Mouse (Mus musculus) stomach, embryonic 16.5 days (tissue): ENCODE data around the gene Plekhh3. TPM values are rescaled to one million over a fixed set of nuclear protein-coding genes. Genes with fewer than 3 reads are reported as not detected.

Experiments
- ATAC-seq: fragments of 200-750 bp; cut with Nextera tagmentation; 2 replicates; pipeline ENCODE4 v1.8.0; 2017; ENCODE audit warnings: moderate number of reproducible peaks, moderate TSS enrichment; ENCODE audit not compliant: insufficient read depth, low FRiP score
- H3K27ac ChIP-seq: fragments of 300-500 bp; sonication (generic); 2 replicates; pipeline ENCODE4 v1.5.1; 2014; ENCODE audit warnings: low read length
- H3K27me3 ChIP-seq: fragments of 300-500 bp; sonication (generic); 2 replicates; pipeline ENCODE4 v1.6.1; 2014; ENCODE audit warnings: low read length, control low read depth, mixed read lengths; ENCODE audit not compliant: control insufficient read depth, insufficient read depth
- H3K36me3 ChIP-seq: fragments of 300-500 bp; sonication (generic); 2 replicates; pipeline ENCODE4 v1.6.1; 2014; ENCODE audit warnings: low read length; ENCODE audit not compliant: control insufficient read depth, insufficient read depth
- H3K4me1 ChIP-seq: fragments of 300-500 bp; sonication (generic); 2 replicates; pipeline ENCODE4 v1.6.1; 2014; ENCODE audit warnings: low read length, control low read depth, mixed read lengths; ENCODE audit not compliant: control insufficient read depth, insufficient read depth
- H3K4me2 ChIP-seq: fragments of 300-500 bp; sonication (generic); 2 replicates; pipeline ENCODE4 v1.6.1; 2014; ENCODE audit warnings: low read depth, low read length, mixed read lengths
- H3K4me3 ChIP-seq: fragments of 300-500 bp; sonication (generic); replicated peaks from 2 replicates; pipeline ENCODE4 v1.5.1; 2014; ENCODE audit warnings: mild to moderate bottlenecking, low read length
- H3K9ac ChIP-seq: fragments of 300-500 bp; sonication (generic); 2 replicates; pipeline ENCODE4 v1.6.1; 2014; ENCODE audit warnings: low read length
- H3K9me3 ChIP-seq: fragments of 300-500 bp; sonication (generic); replicated peaks from 2 replicates; pipeline ENCODE4 v1.6.1; 2016; ENCODE audit warnings: low read length, control low read depth; ENCODE audit not compliant: control insufficient read depth
- WGBS: fragments of 180-500 bp; shearing (Covaris S2); extraction: QIAGEN DNeasy Blood & Tissue Kit; methylation state at CpG from one replicate; pipeline ENCODE4 v1.1.7; 2014; 5-methylcytosine and 5-hydroxymethylcytosine counted together
- polyA plus RNA-seq: library from polyadenylated mRNA; unstranded; fragments of >200 nt; fragmentation: Nextera tagmentation; extraction: Ambion mirVana; gene quantifications from 2 replicates; pipeline ENCODE4 v1.2.1, GENCODE M21; 2015

The Plekhh3 gene
- polyA plus RNA-seq, 1 experiment from 2014 or later, result 18.7 TPM

DNA sequence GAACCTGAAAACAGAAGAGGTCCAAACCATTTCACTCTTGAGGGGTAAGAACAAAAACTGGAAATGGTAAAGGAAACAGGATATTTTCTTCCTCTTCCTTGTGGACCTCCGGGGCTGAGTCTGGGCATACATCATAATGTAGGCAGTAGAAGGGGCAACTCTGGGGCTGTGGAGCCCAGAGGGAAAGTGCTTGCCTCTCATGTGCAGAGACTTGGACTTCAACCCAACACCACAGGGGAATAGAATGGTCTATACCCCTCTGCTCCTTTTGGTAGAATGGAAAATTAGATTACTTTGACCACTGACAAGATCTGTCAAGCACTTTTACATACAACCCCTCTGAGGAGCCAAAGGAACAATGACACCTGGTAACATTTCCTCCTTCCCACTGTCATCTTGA, 23.9 kb upstream of the Plekhh3 start:
- Histone ChIP-seq H3K9ac (no peak overlapping the region), H3K27me3 (no peaks in the 10 kb centered on the region), H3K27ac (no peak overlapping the region), H3K4me1 (peaks cover 16% of the 10 kb centered on the region), H3K9me3 (no peaks in the 10 kb centered on the region), H3K36me3 (peaks cover 11% of the 10 kb centered on the region), H3K4me2 (no peak overlapping the region), H3K4me3 (no peak overlapping the region)
- no peak for ATAC-seq
- WGBS, result 78% methylated on average over 1 of the region's 1 CpGs

DNA sequence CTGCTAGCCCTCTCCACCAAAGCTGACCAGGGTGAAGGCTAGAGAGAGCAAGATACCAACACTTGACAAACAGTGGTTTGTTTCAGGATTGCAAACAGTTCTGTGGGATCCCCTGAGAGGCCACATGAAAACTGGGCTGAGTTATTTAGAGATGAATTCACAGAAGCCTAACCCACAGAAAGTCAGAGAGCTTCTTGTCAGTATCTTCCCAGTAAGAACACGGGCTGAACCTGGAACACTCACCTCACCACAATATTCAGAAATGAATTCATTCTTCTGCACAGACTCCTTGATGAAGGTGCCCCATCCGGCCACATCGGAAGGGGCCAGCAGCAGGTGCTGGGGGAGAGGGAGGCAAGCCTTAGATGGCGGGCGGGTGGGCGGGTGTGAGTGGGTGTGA, 23.5 kb upstream of the Plekhh3 start:
- no peak for ATAC-seq
- peaks cover 20% of the 10 kb centered on the region for H3K4me1 ChIP-seq
- WGBS, result 85% methylated on average over 6 of the region's 6 CpGs
- peaks cover 11% of the 10 kb centered on the region for H3K36me3 ChIP-seq
- H3K27me3 ChIP-seq, result no peaks in the 10 kb centered on the region
- no peak overlapping the region for H3K9ac ChIP-seq
- no peak overlapping the region for H3K4me2 ChIP-seq
- H3K27ac ChIP-seq, result no peak overlapping the region
- no peak overlapping the region for H3K4me3 ChIP-seq
- H3K9me3 ChIP-seq, result no peaks in the 10 kb centered on the region

DNA sequence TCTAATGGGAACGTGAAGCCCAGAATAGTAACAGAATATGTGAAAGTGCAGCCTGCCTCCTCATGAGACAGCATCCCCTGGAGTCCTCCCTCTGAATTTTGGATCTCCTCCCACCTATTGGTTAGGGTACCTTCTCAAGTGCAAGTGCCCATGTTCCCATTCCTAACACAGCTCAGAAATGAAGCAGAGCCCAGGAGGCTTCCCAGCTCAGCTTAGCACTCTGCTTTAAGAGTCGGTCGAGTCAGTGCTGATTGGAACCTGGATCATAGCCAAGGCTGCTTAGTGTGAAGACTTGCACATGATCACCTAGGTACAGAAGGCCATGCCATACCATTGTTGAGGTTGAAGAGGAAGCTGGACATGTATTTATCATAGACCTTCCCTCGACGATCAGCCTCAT, 23.0 kb upstream of the Plekhh3 start:
- no peak overlapping the region for H3K4me3 ChIP-seq
- ATAC-seq, result no peak
- no peak overlapping the region for H3K27ac ChIP-seq
- WGBS, result 57% methylated on average over 5 of the region's 5 CpGs
- H3K27me3 ChIP-seq, result no peaks in the 10 kb centered on the region
- H3K4me1 ChIP-seq, result peaks cover 25% of the 10 kb centered on the region
- peaks cover 11% of the 10 kb centered on the region for H3K36me3 ChIP-seq
- H3K4me2 ChIP-seq, result no peak overlapping the region
- H3K9me3 ChIP-seq, result no peaks in the 10 kb centered on the region
- H3K9ac ChIP-seq, result no peak overlapping the region

DNA sequence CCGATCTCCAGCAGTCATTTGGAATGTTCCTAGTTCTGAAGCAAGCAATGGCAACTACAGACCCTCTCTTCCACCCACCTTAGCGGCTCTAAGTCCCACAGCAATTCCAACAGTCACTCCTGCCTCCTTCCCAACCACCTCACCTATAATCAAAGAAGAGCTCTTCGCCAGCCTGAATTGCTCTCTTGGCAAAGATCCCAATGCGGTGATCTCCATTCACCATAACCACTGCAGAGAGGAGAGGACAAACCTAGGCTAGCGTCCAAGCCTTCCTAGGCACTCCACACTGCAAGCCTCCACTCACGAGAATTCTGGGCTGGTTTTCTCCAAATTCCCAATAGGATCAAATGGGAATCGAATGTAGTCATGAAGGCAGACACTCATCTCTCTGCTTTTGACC, 21.9 kb upstream of the Plekhh3 start:
- peaks cover 11% of the 10 kb centered on the region for H3K36me3 ChIP-seq
- WGBS, result 94% methylated on average over 7 of the region's 7 CpGs

DNA sequence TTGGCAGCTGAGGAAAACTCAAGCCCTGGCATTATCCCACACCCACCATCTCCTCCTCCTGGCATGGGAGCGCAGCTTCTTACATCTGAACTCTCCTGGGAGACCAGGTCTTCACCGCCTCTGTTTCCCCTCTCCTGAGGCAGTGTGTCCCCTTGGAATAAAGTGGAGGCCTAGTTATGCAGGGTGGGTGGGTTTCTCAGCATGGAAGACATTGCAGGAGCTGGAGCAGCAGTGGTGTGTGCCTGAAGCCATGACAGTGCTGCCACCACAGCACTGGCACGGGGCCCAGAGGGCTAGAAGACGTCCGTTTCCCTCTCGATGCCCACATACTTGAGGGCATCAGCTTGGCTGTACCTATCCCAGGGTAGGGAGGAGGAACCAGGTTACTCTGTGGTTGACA, 21.5 kb upstream of the Plekhh3 start:
- 91% methylated on average over 6 of the region's 6 CpGs for WGBS
- H3K27me3 ChIP-seq, result no peaks in the 10 kb centered on the region
- no peak for ATAC-seq
- H3K36me3 ChIP-seq, result peaks cover 10% of the 10 kb centered on the region
- H3K9me3 ChIP-seq, result no peaks in the 10 kb centered on the region
- H3K4me2 ChIP-seq, result no peak overlapping the region
- H3K27ac ChIP-seq, result no peak overlapping the region
- no peak overlapping the region for H3K9ac ChIP-seq
- no peak overlapping the region for H3K4me3 ChIP-seq
- peaks cover 35% of the 10 kb centered on the region for H3K4me1 ChIP-seq

More for the DNA sequence above, 21.9 kb upstream of the Plekhh3 start:
- no peak overlapping the region for H3K9ac ChIP-seq
- H3K9me3 ChIP-seq, result no peaks in the 10 kb centered on the region
- no peak overlapping the region for H3K4me2 ChIP-seq
- peaks cover 35% of the 10 kb centered on the region for H3K4me1 ChIP-seq
- no peak for ATAC-seq
- no peak overlapping the region for H3K27ac ChIP-seq
- H3K27me3 ChIP-seq, result no peaks in the 10 kb centered on the region
- H3K4me3 ChIP-seq, result no peak overlapping the region

DNA sequence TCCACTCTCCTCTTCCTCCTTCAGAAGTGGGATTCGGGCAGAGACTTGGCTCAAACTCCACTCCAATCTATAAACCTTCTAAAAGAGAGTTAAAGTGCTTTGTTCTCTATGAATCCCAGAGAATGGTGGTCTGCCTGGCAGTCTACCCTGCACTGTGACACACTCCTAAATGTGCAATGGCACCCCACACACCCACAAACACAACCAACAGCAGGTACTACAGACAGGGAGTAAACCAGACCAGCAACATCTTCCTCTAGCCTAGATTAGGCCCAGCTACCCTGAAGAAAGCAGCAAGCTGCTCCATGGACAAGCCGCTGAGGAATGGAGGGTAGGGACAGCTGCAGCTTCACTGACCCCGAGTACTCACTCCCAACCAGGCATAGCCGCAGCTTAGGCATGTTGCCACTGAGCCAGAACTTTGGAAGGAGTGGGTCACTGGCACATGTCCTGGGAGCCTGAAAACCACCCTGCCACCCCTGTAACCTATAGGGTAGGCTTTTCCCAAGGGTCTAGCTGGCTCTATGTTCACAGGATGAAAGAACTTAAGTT, 20.8 kb upstream of the Plekhh3 start:
- Histone ChIP-seq H3K36me3 (peaks cover 4% of the 10 kb centered on the region), H3K4me1 (peaks cover 35% of the 10 kb centered on the region), H3K27me3 (no peaks in the 10 kb centered on the region), H3K9ac (0 out of 2 replicates have a peak overlapping the region, but pooled peaks have one; percentile 16), H3K4me2 (no peak overlapping the region), H3K9me3 (no peaks in the 10 kb centered on the region), H3K27ac (peak overlapping the region; percentile 55), H3K4me3 (no peak overlapping the region)
- no peak for ATAC-seq
- WGBS, result 72% methylated on average over 4 of the region's 4 CpGs

DNA sequence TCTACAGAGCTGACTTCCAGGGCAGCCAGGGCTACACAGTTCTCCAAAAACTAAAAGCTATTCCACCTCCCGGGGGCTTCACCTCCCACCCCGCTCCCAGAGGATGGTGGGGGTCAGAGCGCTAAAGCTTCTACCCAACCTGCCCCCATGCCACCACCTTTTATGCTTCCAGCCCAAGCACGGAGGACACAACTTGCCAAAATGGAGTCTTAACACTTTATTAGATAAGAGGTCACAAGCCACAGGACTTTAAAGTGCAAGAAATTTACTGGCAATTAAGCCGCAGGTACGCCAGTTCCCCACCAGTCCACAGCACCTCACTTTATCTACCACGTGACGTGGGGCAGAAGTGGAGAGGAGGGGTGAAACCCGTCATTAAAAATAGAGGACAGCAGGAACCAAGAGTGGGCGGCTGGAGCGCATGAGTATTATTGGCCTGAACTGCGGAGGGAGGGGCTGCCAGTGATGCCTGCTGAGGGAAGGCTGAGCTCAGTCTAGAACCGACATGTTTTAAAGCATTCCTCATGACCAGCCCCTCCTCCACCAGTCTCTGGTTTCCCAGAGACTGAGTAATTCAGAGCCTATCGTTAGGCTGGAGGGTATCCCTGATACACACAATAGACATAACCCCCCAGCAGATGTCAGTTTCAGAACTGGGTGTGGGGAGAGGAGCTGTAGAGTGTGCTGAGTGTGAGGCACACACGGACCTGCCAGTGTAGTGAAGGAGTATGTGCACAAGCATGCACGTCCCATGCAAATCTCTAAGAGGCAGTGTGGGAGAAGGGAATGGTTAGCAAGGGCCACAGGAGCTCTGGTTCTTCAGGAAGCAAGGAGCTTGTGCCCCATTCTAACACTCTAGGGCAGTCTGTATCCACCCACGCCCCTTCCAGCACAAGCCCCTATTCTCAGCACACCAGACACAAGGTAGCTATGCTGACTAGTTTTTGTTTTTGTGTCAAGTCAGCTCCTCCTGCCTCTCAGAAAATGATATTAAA, 20.1 kb upstream of the Plekhh3 start:
- H3K4me1 ChIP-seq, result peaks cover 35% of the 10 kb centered on the region
- H3K36me3 ChIP-seq, result no peaks in the 10 kb centered on the region
- H3K27me3 ChIP-seq, result no peaks in the 10 kb centered on the region
- no peak overlapping the region; the same call in 1 of the 2 replicates for H3K9ac ChIP-seq
- H3K4me2 ChIP-seq, result no peak overlapping the region
- no peaks in the 10 kb centered on the region for H3K9me3 ChIP-seq
- ATAC-seq, result no peak
- 53% methylated on average over 17 of the region's 17 CpGs for WGBS
- no peak overlapping the region for H3K4me3 ChIP-seq
- H3K27ac ChIP-seq, result peak overlapping the region; percentile 96

DNA sequence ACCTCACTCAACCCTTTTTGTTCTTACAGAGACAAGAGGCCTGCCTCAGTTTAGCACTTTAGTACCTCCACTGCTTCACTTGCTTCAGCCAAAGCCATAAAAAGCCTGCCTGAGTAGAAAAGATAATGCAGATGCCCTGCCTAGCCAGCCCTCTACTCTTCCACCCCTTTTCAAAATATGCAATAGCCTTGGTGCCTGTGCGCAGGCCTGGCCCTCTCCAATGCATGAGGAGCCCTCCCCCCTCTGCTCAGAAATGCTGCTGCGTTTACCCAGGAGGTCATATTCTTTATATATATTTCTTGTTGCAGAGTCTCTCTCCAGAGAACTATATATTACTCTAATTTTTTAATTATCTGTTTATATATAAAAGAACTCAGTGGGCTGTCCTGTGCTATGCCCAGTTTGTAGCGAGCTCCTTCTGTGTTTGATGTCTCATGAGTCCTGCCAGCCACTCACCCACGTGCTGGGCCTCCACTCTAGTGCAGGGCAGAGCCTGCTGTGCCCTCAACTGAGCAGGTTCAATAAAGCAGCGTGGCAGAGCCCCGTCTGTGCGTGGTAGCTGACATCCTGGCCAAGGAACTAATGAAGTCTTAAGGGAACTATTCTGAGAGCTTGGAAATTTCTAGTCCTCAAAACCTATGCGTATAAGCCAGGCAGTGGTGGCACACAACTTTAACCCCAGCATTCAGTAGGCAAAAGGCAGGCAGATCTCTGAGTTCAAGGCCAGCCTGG, 19.2 kb upstream of the Plekhh3 start:
- 40% methylated on average over 8 of the region's 8 CpGs for WGBS
- peak; percentile 14; the same call in 1 of the 2 replicates for ATAC-seq
- peak overlapping the region; percentile 52 for H3K9ac ChIP-seq

More for the DNA sequence above, 19.2 kb upstream of the Plekhh3 start:
- Histone ChIP-seq H3K4me3 (no peak overlapping the region), H3K4me2 (peak overlapping the region; percentile 34; the same call in 1 of the 2 replicates), H3K36me3 (no peaks in the 10 kb centered on the region), H3K9me3 (no peaks in the 10 kb centered on the region), H3K27me3 (no peaks in the 10 kb centered on the region), H3K4me1 (peaks cover 35% of the 10 kb centered on the region), H3K27ac (peak overlapping the region; percentile 96)
